Mouse (Mus musculus): Measurements from ENCODE around the gene Drd1.

The Drd1 gene

DNA sequence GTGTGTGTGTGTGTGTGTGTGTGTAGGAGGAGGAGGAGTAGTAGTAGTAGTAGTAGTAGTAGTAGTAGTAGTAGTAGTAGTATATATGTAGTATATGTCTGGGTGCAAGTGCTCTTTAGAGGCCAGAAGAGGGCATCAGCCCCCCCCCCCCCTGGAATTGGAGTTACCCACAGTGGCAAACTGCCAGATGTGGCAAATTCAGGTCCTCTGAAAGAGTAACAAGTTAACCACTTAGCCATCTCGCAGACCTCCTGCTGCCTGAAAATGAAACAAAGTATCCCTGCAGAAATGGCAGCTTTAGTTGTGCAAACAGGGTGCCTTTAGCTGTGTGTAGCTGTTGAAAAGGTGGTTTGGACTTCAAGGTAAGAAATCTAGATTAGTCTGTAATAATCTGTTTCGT lies 18.0 kb upstream of the Drd1 start:
- in situ Hi-C loops (cut with MseI, MboI): loop anchor here (25.0 kb wide), 2 partner anchors 611 to 636 kb away; partner anchors contain the start of gene Msx2 (in 1 of the 2)

DNA sequence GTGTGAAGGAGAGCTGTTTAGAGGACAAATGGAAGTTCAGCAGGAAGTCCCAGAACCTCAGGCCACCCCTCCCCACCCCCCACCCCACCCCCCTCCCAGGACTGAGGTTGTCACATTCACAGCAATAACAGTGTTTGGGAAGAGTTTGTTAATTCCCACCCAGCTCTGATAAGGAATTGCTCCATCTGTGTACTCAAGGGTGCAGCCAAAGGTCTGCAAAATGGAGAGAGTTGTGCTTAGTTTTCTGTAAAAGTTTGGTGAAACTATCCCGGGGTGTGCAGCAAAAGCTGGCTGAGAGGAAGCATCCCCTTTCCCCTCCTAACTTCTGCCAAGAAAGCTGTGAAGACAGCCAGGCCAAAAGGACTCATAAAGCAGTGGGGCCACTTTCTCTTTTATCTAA lies 17.6 kb upstream of the Drd1 start:
- in situ Hi-C loops (cut with MseI, MboI): loop anchor here (25.0 kb wide), 2 partner anchors 611 to 636 kb away; partner anchors contain the start of gene Msx2 (in 1 of the 2)

DNA sequence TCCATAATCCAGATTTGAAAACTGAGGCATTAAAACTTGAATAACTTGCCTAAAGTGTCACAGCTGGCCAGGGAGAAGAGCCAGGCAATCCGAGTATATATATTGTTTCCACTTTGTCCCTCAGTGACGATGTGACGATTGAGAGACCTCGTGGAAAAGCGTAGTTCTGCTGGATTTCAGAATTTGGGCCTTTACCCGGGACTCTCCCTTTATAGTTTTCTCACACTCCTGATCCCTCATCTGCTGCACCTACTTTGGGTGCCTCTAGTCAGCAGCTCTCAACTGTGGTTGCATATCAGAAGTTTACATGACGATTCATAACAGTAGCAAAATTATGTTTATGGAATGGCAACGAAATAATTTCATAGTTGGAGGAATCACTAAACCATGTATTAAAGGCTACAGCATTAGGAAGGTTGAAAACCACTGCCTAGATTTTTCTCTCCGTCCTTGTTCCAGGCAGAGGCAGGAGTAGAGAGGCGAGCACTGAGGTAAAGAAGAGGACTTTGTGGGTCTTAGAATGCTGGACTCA lies 17.1 kb upstream of the Drd1 start:
- in situ Hi-C loops (cut with MseI, MboI): loop anchor here (25.0 kb wide), 2 partner anchors 610 to 635 kb away; partner anchors contain the start of gene Msx2 (in 1 of the 2)

- in situ Hi-C loops (cut with MseI, MboI): loop anchor here (25.0 kb wide), 2 partner anchors 609 to 634 kb away; partner anchors contain the start of gene Msx2 (in 1 of the 2)
Measured at GRCm38 (mm10) chr13:54071606-54072331, 16.3 kb upstream of the Drd1 start, which contains the start of gene Sfxn1. Gene Sfxn1 (plus strand): TSS chr13:54071869.

DNA sequence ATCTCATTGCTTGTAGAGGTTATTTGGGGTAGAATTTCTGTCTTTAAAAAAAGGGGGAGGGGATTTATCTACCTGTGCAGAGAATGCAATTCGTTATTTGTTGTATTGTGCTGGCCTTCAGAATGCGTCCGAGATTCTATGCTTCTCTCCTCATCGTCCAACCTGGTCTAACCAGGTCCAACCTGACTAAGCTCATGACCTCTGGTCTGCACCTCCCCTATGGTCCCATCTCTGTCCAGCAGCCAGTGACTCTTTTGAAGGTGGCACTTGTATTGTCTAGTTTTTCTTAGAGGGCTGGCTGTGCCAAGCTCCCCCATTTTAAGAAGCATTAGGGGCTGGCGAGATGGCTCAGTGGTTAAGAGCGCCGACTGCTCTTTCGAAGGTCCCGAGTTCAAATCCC lies 15.5 kb upstream of the Drd1 start:
- in situ Hi-C loops (cut with MseI, MboI): loop anchor here (25.0 kb wide), 2 partner anchors 609 to 634 kb away; partner anchors contain the start of gene Msx2 (in 1 of the 2)

GRCm38 (mm10) chr13:54067617-54068166 lies 12.2 kb upstream of the Drd1 start:
- in situ Hi-C loops (cut with MseI, MboI): loop anchor here (10.0 to 25.0 kb wide), 3 partner anchors 283 to 630 kb away; partner anchors contain the start of gene Msx2 (in 1 of the 2)

DNA sequence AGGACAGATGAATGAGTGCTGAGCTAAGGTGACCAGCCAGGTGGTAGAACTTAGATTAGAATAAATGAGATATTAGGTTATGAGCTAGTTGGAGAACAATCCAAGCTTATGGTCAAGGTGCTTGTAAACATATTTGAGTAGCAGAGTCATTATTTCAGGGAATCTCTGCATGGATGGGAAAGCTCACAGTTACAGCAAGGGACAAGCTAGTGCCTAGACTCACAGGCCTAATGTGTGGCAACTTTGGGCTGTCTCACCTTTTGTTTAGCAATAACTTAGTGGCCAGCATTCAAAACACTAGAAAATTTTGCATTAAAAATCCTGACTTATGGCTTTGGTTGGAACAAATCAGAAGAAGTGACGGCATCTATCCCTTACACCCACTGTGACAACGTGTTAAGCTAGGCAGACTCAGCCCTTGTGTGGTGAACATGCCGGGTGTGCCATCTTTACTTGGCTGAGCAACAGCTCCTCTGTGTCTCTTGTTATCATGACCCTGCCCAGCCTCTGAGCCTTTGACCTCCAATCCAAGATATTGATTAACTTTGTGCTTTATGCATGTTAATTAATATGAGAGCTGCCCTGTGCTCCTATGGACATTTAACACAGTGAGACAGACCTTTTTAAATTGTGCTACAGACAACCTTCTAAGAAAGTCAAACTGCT lies 10.7 kb upstream of the Drd1 start:
- in situ Hi-C loops (cut with MseI, MboI): loop anchor here (10.0 to 25.0 kb wide), 3 partner anchors 281 to 629 kb away; partner anchors contain the start of gene Msx2 (in 1 of the 2)

- in situ Hi-C loops (cut with MseI, MboI): loop anchor here (10.0 to 25.0 kb wide), 3 partner anchors 278 to 626 kb away; partner anchors contain the start of gene Msx2 (in 1 of the 2)
Measured at GRCm38 (mm10) chr13:54063292-54063691, 7.8 kb upstream of the Drd1 start.

DNA sequence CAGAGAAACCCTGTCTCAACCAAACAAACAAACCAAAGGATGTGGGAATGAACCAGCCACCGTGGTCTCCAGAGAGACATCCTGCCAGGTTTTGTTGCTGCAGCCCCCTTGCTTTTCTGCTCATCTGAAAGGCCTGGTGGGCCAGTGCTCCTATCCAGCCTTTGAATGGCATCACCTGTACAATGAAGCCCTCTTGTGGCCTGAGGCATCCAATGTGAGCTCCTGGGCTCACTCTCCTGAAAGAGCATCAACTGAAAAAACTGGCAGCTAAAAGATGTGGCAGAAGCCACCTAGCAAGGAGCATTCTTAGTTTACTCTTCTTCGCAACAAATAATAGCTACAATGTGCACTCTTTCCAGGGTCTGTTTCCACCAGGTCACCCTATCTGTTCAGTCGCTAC lies 6.6 kb upstream of the Drd1 start:
- in situ Hi-C loops (cut with MseI, MboI): loop anchor here (10.0 to 25.0 kb wide), 3 partner anchors 277 to 625 kb away; partner anchors contain the start of gene Msx2 (in 1 of the 2)

GRCm38 (mm10) chr13:54054962-54055361 lies 543 bp downstream of the Drd1 start:
- in situ Hi-C loops (cut with MseI, MboI): loop anchor here (10.0 to 25.0 kb wide), 4 partner anchors 240 to 618 kb away; partner anchors contain the start of gene Msx2 (in 1 of the 2)

DNA sequence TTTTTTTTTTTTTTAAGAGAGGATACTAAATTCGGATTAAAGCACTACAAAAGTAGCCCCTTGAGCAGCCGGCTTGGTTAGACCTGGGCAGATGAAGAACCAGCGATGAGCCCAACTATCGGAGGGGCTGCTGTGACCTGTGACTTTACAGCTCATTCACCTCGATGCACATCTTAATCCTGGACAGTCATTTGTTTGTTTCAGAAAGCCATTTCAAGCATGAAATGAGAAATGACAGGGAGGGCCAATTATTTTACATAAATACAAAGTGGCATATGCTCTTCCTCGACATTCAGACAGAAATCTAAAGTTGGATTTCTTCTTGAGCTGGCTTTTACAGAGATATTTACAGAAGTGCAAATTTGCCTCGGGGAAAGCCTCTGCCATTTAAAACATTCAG lies 3.9 kb downstream of the Drd1 start:
- in situ Hi-C loops (cut with MseI, MboI): loop anchor here (10.0 to 25.0 kb wide), 4 partner anchors 237 to 614 kb away; partner anchors contain the start of gene Msx2 (in 1 of the 2)

- in situ Hi-C loops (cut with MseI, MboI): no loop called here
Measured at GRCm38 (mm10) chr13:54048679-54049352, 6.7 kb downstream of the Drd1 start.

DNA sequence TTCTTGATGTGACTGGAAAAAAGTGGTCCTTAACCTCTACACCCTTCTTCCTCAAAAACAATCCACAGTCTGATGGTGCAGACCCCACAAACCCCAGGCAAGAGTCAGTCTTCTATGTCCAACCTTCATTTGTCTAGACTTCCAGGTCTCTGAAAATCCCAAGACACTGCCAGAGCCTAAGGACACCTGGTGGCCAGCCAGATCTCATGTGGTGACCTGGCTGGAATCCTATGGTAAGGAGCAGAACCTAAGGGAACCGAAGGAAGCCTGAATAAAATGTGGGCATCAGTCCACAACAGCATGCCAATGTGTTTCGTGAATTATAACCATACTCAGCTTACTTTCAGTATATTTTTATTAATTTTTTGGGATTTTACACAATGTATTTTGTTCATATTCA lies 15.2 kb downstream of the Drd1 start:
- in situ Hi-C loops (cut with MseI, MboI): no loop called here

DNA sequence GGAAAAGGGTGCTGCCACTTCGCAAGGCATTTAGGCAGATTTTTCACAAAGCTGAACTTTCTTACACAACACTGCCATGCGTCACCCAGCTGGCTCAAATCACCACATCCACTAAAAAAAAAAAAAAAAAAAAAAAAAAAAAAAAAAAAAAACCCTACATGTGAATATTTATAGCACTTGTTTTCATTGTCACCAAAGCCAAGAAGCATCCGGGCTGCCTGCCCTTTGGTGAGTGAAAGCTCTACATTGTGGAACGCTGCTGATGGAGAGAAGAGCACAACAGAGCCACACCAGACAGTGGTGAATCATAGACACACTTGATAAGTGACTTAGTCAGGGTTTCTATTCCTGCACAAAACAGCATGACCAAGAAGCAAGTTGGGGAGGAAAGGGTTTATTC lies 17.6 kb downstream of the Drd1 start:
- in situ Hi-C loops (cut with MseI, MboI): no loop called here

DNA sequence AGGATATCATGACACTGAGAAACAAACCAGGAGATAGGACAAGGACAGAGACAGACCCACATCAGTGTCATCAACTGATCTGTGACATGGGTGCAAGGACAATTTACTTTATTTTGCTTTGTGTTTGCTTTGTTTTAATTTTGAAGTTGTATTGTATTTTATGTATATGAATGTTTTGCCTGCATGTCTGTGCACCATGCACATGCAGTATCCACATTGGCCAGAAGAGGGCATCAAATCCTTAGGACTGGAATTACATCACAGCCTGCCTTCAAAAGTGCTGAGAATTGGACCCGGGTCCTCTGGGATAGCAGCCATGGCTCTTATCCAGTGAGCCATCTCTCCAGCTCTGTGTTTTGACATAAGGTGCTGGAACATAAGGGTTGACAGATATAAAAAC lies 20.0 kb downstream of the Drd1 start:
- in situ Hi-C loops (cut with MseI, MboI): no loop called here

DNA sequence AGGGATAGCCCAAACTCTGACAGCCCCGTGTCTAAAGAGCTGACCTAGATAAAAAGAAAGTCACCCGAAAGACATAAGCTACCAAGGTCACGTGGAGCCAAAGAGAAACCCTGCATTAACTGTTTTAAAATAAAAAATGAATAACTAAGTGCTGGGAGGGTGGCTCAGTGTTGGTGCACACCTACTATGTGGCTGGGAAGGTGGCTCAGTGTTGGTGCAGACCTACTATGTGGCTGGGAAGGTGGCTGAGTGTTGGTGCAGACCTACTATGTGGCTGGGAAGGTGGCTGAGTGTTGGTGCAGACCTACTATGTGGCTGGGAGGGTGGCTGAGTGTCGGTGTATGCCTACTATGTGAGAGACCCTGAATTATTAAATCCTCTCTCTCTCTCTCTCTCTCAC lies 21.9 kb downstream of the Drd1 start:
- in situ Hi-C loops (cut with MseI, MboI): no loop called here

GRCm38 (mm10) chr13:54027079-54027478 lies 28.4 kb downstream of the Drd1 start:
- in situ Hi-C loops (cut with MseI, MboI): no loop called here

GRCm38 (mm10) chr13:54023311-54023710 lies 32.2 kb downstream of the Drd1 start:
- in situ Hi-C loops (cut with MseI, MboI): no loop called here

GRCm38 (mm10) chr13:54008716-54009115 lies 46.8 kb downstream of the Drd1 start:
- in situ Hi-C loops (cut with MseI, MboI): no loop called here
